In genomic region chr19:21914658-21915057, GRCm38 (mm10) we compare ENCODE assay signal across 15 mouse cellular contexts.
DNase-seq lines count a peak whose midpoint lies in the region; ATAC-seq and TF ChIP-seq lines count a peak whose summit lies in the region.
"Had no signal": no experiment of that assay in that cellular context is flagged by ENCODE, and none has a peak within 500 bp of the region (broad histone marks: within the 10 kb centered on the region; RNA-seq: fewer than 3 reads in every experiment).

No protein-coding gene starts in this region.

- no peak overlapping the region for H3K4me2 ChIP-seq in hindbrain, embryonic 14.5 days (replicated peaks)
- no peak overlapping the region for H3K4me2 ChIP-seq in hindbrain, embryonic 12.5 days (replicated peaks)
- H3K4me2 ChIP-seq in CH12.LX (ENCODE audit: insufficient read depth, low read depth, poor library complexity, severe bottlenecking), result no peak overlapping the region; the same call in 1 of the 2 replicates
- H3K4me2 ChIP-seq in limb, embryonic 12.5 days, result no peak overlapping the region
- H3K4me2 ChIP-seq: forebrain, embryonic 13.5 days; liver, embryonic 13.5 days had no signal

- peak; percentile 9 for DNase-seq in embryo, embryonic 10 days (ENCODE audit: low spot score)
- DNase-seq in embryo, embryonic 9.5 days (ENCODE audit: extremely low spot score), result no peak
- peak; percentile 23 for DNase-seq in hindbrain, embryonic 14.5 days (ENCODE audit: low spot score)
- peak; percentile 67 for DNase-seq in CH12.LX (ENCODE audit: extremely low read depth)
- DNase-seq in adrenal gland, adult (ENCODE audit: inconsistent age in 2 of 2, low spot score in 1 of 2), result no peak
- no peak for DNase-seq in layer of hippocampus, postnatal 25 days (ENCODE audit: extremely low spot score in 1 of 2, low spot score in 1 of 2)
- DNase-seq: adrenal gland, postnatal 36 days; cerebellum, adult 11-12 months; kidney, adult 9 months; liver, embryonic 13.5 days had no signal

- TF ChIP-seq POLR2A in CH12.LX (IDR thresholded peaks at IDR 0.05; ENCODE audit: low read depth, low read length), result no peak

- in situ Hi-C loops in CH12.LX (cut with MboI; ENCODE audit: low pct_ligation_motif_present, low pct_unique_long_range_greater_than_20kb, low sequenced_read_pairs), result no loop called here

- TF ChIP-seq EP300 in CH12.LX (IDR thresholded peaks at IDR 0.05; ENCODE audit: low read length), result no peak

- no peaks in the 10 kb centered on the region for H3K27me3 ChIP-seq in hindbrain, embryonic 14.5 days (ENCODE audit: control insufficient read depth, insufficient read depth, low read length)
- no peaks in the 10 kb centered on the region for H3K27me3 ChIP-seq in hindbrain, embryonic 12.5 days
- no peaks in the 10 kb centered on the region for H3K27me3 ChIP-seq in CH12.LX (replicated peaks)
- H3K27me3 ChIP-seq in limb, embryonic 12.5 days, result no peaks in the 10 kb centered on the region
- H3K27me3 ChIP-seq: forebrain, embryonic 13.5 days; liver, embryonic 13.5 days; megakaryocyte, embryonic 14.5 days had no signal

- TF ChIP-seq CTCF in CH12.LX (conservative IDR thresholded peaks at IDR 0.05 in 1 of 2, IDR thresholded peaks at IDR 0.05 in 1 of 2; ENCODE audit: low read depth in 2 of 2, low read length in 2 of 2), result no peak

- ATAC-seq in hindbrain, embryonic 14.5 days (ENCODE audit: low FRiP score), result no peak
- ATAC-seq in hindbrain, embryonic 12.5 days (ENCODE audit: low FRiP score), result no peak
- peak; percentile 78 for ATAC-seq in limb, embryonic 12.5 days (ENCODE audit: insufficient number of reproducible peaks, insufficient read depth, low FRiP score, low TSS enrichment, low read depth)
- ATAC-seq: forebrain, embryonic 13.5 days had no signal

- H3K36me3 ChIP-seq in hindbrain, embryonic 14.5 days (replicated peaks; ENCODE audit: control insufficient read depth, insufficient read depth), result no peaks in the 10 kb centered on the region
- no peaks in the 10 kb centered on the region for H3K36me3 ChIP-seq in hindbrain, embryonic 12.5 days
- no peaks in the 10 kb centered on the region for H3K36me3 ChIP-seq in CH12.LX (replicated peaks in 1 of 2; ENCODE audit: control insufficient read depth in 1 of 2, insufficient read depth in 1 of 2, low read length in 1 of 2)
- H3K36me3 ChIP-seq in limb, embryonic 12.5 days, result no peaks in the 10 kb centered on the region
- H3K36me3 ChIP-seq: liver, embryonic 13.5 days had no signal

- dilution Hi-C loops in CH12.LX (cut with MboI; ENCODE audit: extremely low pct_ligation_motif_present, extremely low pct_unique_long_range_greater_than_20kb, low sequenced_read_pairs), result no loop called here

- no peak overlapping the region for H3K9ac ChIP-seq in hindbrain, embryonic 14.5 days
- H3K9ac ChIP-seq in hindbrain, embryonic 12.5 days, result no peak overlapping the region
- H3K9ac ChIP-seq in CH12.LX (ENCODE audit: insufficient read depth, low read depth), result no peak overlapping the region
- H3K9ac ChIP-seq in limb, embryonic 12.5 days (replicated peaks), result no peak overlapping the region
- H3K9ac ChIP-seq: forebrain, embryonic 13.5 days; liver, embryonic 13.5 days had no signal

- no peak overlapping the region for H3K27ac ChIP-seq in hindbrain, embryonic 14.5 days
- H3K27ac ChIP-seq in hindbrain, embryonic 12.5 days, result no peak overlapping the region
- H3K27ac ChIP-seq in CH12.LX (ENCODE audit: insufficient read depth, low read depth), result no peak overlapping the region
- H3K27ac ChIP-seq in limb, embryonic 12.5 days, result no peak overlapping the region
- H3K27ac ChIP-seq: forebrain, embryonic 13.5 days; layer of hippocampus, adult 2 months; liver, embryonic 13.5 days had no signal

- WGBS in hindbrain, embryonic 14.5 days, result 39% methylated on average over 3 of the region's 3 CpGs
- 45% methylated on average over 3 of the region's 3 CpGs for WGBS in hindbrain, embryonic 12.5 days
- WGBS in limb, embryonic 12.5 days, result 21% methylated on average over 3 of the region's 3 CpGs

- no peak for TF ChIP-seq RAD21 in CH12.LX (IDR thresholded peaks at IDR 0.05; ENCODE audit: low read depth, low read length)

- H3K9me3 ChIP-seq in hindbrain, embryonic 14.5 days (ENCODE audit: control insufficient read depth, low read length), result no peaks in the 10 kb centered on the region
- no peaks in the 10 kb centered on the region for H3K9me3 ChIP-seq in hindbrain, embryonic 12.5 days (replicated peaks)
- H3K9me3 ChIP-seq in CH12.LX (replicated peaks; ENCODE audit: low read length), result no peaks in the 10 kb centered on the region
- H3K9me3 ChIP-seq in limb, embryonic 12.5 days, result no peaks in the 10 kb centered on the region
- H3K9me3 ChIP-seq: forebrain, embryonic 13.5 days; liver, embryonic 13.5 days; megakaryocyte, embryonic 14.5 days had no signal

- no peaks in the 10 kb centered on the region for H3K79me2 ChIP-seq in CH12.LX (replicated peaks; ENCODE audit: control insufficient read depth, extremely low read depth, insufficient read depth, poor library complexity, severe bottlenecking)

- no peaks in the 10 kb centered on the region; the same call in 1 of the 2 replicates for H3K4me1 ChIP-seq in hindbrain, embryonic 14.5 days (replicated peaks; ENCODE audit: control insufficient read depth, insufficient read depth, low read length)
- H3K4me1 ChIP-seq in hindbrain, embryonic 12.5 days, result peaks cover 5% of the 10 kb centered on the region; the same call in 1 of the 2 replicates
- H3K4me1 ChIP-seq in CH12.LX (ENCODE audit: control insufficient read depth in 1 of 2, insufficient read depth in 2 of 2), result peaks cover 10 to 51% of the 10 kb centered on the region in 2 experiments; a peak in 3 of 4 replicates
- peaks cover 8% of the 10 kb centered on the region for H3K4me1 ChIP-seq in limb, embryonic 12.5 days (replicated peaks)
- H3K4me1 ChIP-seq: forebrain, embryonic 13.5 days; liver, embryonic 13.5 days had no signal

- H3K4me3 ChIP-seq in hindbrain, embryonic 14.5 days (replicated peaks; ENCODE audit: low read length), result no peak overlapping the region
- no peak overlapping the region for H3K4me3 ChIP-seq in hindbrain, embryonic 12.5 days
- no peak overlapping the region for H3K4me3 ChIP-seq in CH12.LX (replicated peaks in 1 of 3; ENCODE audit: low read depth in 2 of 3, low read length in 2 of 3, poor library complexity in 1 of 3)
- no peak overlapping the region for H3K4me3 ChIP-seq in limb, embryonic 12.5 days (replicated peaks)
- H3K4me3 ChIP-seq: forebrain, embryonic 13.5 days; layer of hippocampus, adult 2 months; liver, embryonic 13.5 days; megakaryocyte, embryonic 14.5 days had no signal

TF ChIP-seq in CH12.LX, 34 proteins besides CTCF, POLR2A, EP300 and RAD21:
- TF ChIP-seq JUN (IDR thresholded peaks at IDR 0.05; ENCODE audit: insufficient read depth, low read depth, low read length) (no peak), SMC3 (IDR thresholded peaks at IDR 0.05; ENCODE audit: low read depth, low read length) (no peak), ETS1 (conservative IDR thresholded peaks at IDR 0.05; ENCODE audit: low read depth, low read length) (peak; percentile 33), ZC3H11A (IDR thresholded peaks at IDR 0.05; ENCODE audit: low read depth, low read length) (no peak), BHLHE40 (IDR thresholded peaks at IDR 0.05; ENCODE audit: low read depth, low read length) (peak; percentile 31; the same call in 1 of the 2 replicates), NELFE (IDR thresholded peaks at IDR 0.05; ENCODE audit: low read depth, low read length) (no peak), ZMIZ1 (IDR thresholded peaks at IDR 0.05; ENCODE audit: low read depth, low read length) (no peak), MAZ (IDR thresholded peaks at IDR 0.05; ENCODE audit: low read depth, low read length) (no peak), NRF1 (IDR thresholded peaks at IDR 0.05; ENCODE audit: low read depth, low read length) (no peak), RCOR1 (conservative IDR thresholded peaks at IDR 0.05; ENCODE audit: low read depth, low read length) (no peak), ZNF384 (IDR thresholded peaks at IDR 0.05; ENCODE audit: low read depth, low read length) (no peak), E2F4 (IDR thresholded peaks at IDR 0.05; ENCODE audit: insufficient replicate concordance, low read depth, low read length) (no peak), MAX (IDR thresholded peaks at IDR 0.05; ENCODE audit: low read length) (no peak)

Comparison
In these comparisons a context has a peak if more than half of its experiments do, and no peak if none do; other contexts are left out.
1. DNase-seq: peak in embryo, embryonic 10 days (single experiment), hindbrain, embryonic 14.5 days (single experiment) and CH12.LX (single experiment); none in embryo, embryonic 9.5 days (single experiment), adrenal gland, adult (0 of 2) and layer of hippocampus, postnatal 25 days (0 of 2).